Mouse (Mus musculus): Measurements from ENCODE around the gene Olfr286. TPM values are rescaled to one million over a fixed set of nuclear protein-coding genes. Genes with fewer than 3 reads are reported as not detected.

Olfr286 gene
- total RNA-seq (2014; fragmentation: Nextera tagmentation) (0.36 TPM in 1 of 2 replicates, not detected in the other), total RNA-seq (2017) (0.86 TPM in 1 of 2 replicates, not detected in the other)

DNA sequence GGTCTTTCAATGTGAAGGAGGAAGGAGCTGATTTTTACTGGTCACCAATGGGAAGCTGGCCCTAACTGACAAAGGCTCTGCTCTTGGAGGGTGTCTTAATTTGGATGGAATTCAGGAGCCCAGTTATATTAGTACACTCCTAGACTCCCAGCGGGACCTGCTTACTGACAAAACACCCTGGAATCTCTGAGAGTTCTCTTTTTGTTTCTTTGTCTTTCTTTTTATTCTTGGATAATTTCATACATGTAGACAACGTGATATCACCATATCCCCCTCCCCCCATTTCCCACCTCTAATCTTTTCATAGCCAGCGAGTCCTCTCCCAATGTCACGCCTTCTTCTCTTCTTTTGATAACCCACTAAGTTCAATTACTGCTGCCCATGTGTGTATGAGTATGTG is at the start of gene Olfr286:
Gene Olfr286, minus strand, starts transcription at position 101 of the 400 bp plus-strand sequence.
- no peak for ATAC-seq (replicated peaks; ENCODE audit: poor library complexity, severe bottlenecking)

DNA sequence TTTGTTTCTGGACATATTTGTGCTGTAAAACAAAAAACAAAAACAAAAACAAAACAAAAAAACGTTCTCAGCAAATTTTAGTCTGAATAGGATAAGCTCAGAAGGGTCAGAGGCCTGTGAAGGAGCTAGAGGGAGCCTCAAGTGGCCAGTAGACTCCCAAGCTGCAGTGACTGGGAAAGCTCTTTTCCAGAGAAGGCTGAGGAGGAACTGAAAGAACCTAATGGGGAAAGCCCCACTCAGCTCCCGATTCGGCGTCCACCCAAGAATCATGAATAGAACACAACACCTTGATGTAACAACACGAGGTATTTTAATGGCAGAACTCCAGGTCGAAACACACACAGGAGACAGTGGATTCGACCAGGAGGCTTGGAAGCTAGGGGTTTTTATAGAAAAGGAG is 23.5 kb upstream of the Olfr286 start:
- no peak for ATAC-seq (replicated peaks; ENCODE audit: poor library complexity, severe bottlenecking)

DNA sequence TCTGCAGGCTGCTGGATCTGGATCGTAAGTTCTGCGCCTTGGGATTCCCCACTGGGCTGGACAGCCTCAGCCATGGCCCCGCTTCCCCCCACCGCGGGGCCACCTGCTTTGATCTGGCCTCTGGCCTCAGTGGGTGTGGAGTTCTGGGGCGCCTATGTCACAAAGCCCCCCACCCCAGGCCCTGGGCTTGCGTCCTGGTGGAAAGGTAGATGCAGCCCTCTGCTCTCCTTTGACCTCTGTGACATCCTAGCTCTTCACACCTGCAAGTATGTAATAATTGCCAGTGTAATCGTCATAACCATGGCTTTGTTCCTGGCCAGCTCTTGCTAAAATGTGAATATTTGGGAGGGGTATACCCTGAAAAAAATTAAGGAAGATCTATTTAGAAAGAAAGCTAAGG is 22.9 kb upstream of the Olfr286 start, which contains the start of gene H1fnt:
Gene H1fnt, minus strand, starts transcription at position 101 of the 400 bp plus-strand sequence.
- no peak for ATAC-seq (replicated peaks; ENCODE audit: poor library complexity, severe bottlenecking)

DNA sequence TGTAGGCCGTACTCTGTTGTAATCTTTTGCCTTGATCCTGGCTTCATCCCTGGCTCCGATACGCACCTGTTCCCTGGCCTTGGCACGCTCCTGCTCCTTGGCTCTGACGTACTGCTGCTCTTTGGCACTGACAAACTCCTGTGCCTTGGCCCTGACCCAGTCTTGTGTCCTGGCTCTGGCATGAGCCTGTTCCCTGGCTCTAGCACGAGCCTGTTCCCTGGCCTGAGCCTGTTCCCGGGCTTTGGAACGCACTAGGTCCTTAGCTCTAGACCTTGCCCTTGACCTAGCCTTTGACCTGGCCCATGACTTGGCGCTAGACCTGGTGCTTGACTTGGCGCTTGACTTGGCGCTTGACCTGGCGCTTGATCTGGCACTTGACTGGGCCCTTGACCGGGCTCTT is 22.0 kb upstream of the Olfr286 start:
- no peak for ATAC-seq (replicated peaks; ENCODE audit: poor library complexity, severe bottlenecking)

DNA sequence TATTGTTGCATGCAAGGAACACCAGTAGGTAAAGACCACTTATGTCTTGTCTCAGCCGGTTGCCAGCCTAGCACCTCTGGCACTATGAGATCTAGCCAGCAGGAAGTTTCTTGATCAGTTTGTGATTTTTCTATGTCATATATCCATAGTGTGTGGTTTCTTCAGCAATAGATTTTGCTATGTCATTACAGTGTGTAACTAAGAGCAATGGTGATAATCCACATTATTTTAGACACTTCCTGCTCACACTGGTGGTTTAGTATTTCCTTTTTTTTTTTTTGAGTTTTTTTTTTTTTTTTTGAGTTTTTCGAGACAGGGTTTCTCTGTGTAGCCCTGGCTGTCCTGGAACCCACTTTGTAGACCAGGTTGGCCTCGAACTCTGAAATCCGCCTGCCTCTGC is 1.2 kb upstream of the Olfr286 start:
- ATAC-seq (replicated peaks; ENCODE audit: poor library complexity, severe bottlenecking): peak; percentile 37; the same call in 1 of the 2 replicates

DNA sequence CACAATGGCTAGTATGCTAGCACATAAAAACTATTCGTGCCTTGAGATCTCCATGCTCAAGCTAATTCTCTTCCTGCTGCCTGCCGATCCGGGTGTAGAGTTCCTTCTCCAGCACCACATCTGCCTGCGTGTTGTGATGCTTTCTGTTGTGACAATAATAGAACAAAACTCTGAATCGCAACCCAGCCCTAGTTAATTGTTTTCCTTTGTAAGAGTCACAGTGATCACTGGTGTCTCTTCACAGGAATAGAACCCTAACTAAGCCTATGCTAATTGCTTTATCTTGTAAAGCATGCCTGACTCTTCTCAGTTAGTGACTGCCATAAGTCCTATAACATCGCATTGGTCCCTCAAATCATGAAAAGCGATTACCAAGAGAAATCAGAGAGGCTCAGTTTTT is 8.2 kb downstream of the Olfr286 start:
- no peak for ATAC-seq (replicated peaks; ENCODE audit: poor library complexity, severe bottlenecking)

DNA sequence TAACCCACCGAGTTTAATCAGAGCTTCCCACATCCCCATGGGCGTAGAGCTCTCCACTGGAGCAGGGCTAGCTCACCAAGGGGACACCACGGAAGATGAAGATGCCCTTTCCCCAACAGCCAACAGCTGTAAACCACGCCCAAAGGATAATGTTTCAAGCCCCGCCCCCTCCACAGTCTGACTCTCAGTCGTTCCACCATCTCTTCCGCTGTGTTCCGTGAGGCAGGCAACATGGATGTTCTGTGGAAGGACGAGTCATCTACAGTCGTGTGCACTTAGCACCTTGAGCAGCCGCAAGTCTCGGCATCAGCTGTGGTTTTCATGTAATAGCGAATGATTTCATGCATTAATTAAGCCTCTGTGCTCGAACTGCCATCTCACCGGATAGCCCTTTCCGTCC is 8.6 kb downstream of the Olfr286 start:
- ATAC-seq (replicated peaks; ENCODE audit: poor library complexity, severe bottlenecking): no peak

DNA sequence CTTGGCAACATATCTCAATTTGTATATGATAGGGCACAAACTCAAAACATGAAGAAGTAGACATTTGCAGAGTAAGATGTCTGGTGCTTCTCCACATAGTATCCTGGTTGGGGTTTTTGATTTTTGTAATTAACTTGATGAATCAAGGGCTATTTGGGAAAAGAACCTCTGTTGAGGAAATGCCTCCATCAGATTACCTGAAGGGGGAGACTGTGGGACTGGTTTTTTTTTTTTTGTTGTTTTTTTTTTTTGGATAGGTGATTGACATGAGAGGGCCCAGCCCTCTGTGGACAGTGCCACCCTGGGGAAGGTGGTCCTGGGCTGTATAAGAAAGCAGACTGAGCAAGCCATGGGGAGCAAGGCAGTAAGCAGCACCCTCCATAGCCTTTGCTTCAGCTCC is 11.9 kb downstream of the Olfr286 start:
- ATAC-seq (replicated peaks; ENCODE audit: poor library complexity, severe bottlenecking): no peak

DNA sequence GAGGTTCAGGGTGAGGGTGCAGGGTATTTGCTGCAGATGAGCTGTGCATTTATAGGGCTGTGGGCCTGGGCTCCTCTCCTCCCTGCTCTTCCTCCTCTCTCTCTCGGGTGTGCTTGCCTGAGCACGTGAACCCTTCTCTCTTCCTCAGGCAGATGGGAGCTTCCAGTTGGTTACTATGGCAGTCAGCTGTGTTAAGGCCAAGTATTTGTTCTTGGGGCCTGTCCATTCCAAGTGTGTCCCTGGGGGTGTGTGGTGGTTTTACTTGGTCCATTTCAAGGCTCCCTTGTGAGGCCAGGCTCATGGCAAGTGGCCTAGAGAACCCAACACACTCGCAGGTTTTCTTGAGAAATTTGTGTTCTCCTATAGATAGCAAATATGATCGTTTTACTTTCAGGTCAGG is 13.4 kb downstream of the Olfr286 start, which contains the start of the genes Gm44579 and Olfr287:
Gene Gm44579, minus strand, starts transcription at position 101 of the 400 bp plus-strand sequence.
Gene Olfr287, minus strand, starts transcription at position 180 of the 400 bp plus-strand sequence.
- no peak for ATAC-seq (replicated peaks; ENCODE audit: poor library complexity, severe bottlenecking)

DNA sequence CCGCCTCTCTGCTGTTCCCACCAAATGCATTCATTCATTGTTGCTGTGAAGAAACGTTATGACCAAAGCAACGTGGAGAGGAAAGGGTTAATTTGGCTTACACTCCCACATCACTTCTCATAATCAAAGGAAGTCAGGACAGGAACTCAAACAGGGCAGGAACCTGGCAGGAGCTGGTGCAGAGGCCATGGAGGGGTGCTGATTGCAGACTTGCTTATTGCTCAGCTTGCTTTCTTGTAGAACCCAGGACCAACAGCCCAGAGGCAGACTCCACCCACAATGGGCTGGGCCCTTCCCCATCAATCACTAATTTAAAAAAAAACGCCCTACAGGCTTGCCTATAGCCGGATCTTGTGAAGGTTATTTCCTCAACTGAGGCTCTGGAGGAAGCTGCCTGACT is 20.1 kb downstream of the Olfr286 start:
- no peak for ATAC-seq (replicated peaks; ENCODE audit: poor library complexity, severe bottlenecking)

DNA sequence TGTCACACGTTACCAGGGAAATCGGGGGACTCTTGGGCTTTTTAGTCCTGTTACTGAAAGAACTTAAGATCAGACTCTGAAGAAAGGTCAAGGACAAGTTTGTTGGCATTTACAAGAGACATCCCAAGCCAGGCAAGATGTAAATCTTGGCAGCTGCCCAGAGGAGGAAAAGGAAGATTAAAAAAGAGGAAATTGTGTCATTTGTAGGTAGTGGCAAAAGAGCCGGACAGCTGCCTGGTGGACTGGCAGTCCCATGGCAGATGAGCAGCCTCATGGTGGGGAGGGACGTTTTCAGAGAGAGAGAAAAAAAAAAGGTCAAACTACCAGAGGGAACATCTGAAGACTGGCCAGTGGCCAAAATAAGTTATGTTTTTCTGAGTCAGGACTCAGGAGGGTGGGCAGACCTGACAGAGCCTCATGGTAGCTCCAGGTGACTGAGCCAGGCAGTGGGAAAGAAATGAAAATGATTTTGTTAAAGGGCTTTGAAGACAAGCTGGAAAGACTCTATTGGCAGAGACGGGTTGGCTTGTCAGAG is 20.8 kb downstream of the Olfr286 start:
- ATAC-seq (replicated peaks; ENCODE audit: poor library complexity, severe bottlenecking): peak; percentile 20; the same call in 1 of the 2 replicates

DNA sequence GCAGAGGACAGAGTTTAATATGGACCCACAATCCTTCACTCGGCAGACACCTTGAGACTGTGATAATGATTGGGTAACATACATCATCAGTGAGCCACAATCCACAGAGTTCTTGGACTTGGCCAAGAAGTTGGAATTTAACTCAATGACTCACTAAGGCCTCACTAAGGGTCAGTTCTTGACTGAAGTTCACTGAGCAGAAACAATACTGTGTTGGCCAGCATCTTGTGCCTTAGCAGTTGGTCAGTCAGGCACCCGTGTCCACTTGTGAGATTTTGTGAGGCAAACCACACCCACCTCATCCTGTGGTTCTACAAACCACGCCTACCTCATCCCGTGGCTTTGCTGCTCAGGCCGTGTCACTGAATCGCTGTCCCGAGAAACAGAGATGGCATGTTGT is 24.6 kb downstream of the Olfr286 start:
- no peak for ATAC-seq (replicated peaks; ENCODE audit: poor library complexity, severe bottlenecking)

DNA sequence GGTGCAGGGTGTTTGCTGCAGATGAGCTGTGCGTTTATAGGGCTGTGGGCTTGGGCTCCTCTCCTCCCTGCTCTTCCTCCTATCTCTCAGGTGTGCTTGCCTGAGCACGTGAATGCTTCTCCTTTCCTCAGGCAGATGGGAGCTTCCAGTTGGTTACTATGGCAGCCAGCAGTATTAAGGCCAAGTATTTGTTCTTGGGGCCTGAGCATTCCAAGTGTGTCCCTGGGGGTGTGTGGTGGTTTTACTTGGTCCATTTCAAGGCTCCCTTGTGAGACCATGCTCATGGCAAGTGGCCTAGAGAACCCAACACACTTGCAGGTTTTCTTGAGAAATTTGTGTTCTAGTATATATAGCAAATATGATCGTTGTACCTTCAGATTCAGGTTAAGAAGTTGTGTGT is 38.8 kb downstream of the Olfr286 start, which contains the start of gene Olfr288:
Gene Olfr288, minus strand, starts transcription at position 101 of the 400 bp plus-strand sequence.
- no peak for ATAC-seq (replicated peaks; ENCODE audit: poor library complexity, severe bottlenecking)

DNA sequence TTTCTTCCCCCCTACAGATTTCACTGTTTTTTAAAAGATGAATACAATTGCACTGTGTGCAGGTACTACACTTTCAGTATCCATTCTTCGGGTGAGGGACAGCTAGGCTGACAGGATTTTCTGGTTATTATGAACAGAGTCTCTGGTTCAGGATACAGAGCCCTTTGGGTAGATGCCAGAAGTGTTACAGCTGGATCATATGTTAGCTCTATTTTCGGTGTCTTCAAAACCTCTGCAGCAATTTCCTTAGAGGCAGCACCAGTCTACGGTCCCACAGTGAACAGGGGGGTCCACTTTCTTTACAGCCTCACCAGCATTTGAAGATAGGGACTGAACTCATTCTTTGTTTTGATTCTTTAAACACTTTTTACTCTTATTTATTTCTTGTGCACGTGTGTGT is 49.8 kb downstream of the Olfr286 start:
- ATAC-seq (replicated peaks; ENCODE audit: poor library complexity, severe bottlenecking): no peak

DNA sequence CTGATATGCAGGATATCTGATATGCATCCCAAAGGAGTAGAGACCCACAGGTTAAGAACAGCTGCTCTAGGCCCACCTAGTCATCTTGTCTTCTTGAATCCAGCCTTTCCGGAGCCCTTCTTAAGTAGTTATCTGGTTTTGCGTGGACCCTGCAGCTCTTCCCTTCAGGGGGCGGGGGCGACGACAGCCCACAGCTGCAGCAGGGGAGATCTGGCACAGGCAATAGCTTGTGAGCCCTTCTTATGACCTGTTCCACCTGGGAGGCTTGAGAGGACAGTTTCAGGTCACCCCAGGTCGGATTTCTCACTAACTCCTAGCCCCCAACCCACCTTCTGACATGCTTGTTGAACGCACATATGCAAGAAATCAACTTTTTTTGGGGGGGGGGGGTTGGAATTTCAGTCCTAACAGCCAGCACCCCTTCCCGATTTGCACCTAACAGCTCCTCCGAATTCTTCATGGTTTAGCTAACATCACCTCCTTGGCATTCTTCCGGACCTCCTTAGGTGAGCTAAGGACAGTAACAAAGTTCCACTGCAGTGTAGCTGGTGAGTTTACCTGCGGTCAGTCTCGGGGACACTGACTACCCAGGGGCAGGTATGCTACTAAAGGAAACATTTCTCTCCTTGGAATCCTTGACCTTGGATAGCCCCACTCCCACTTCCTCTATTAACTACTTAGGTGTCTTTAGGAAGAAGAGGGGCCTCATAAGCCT is 52.2 kb downstream of the Olfr286 start:
- ATAC-seq (replicated peaks; ENCODE audit: poor library complexity, severe bottlenecking): no peak

DNA sequence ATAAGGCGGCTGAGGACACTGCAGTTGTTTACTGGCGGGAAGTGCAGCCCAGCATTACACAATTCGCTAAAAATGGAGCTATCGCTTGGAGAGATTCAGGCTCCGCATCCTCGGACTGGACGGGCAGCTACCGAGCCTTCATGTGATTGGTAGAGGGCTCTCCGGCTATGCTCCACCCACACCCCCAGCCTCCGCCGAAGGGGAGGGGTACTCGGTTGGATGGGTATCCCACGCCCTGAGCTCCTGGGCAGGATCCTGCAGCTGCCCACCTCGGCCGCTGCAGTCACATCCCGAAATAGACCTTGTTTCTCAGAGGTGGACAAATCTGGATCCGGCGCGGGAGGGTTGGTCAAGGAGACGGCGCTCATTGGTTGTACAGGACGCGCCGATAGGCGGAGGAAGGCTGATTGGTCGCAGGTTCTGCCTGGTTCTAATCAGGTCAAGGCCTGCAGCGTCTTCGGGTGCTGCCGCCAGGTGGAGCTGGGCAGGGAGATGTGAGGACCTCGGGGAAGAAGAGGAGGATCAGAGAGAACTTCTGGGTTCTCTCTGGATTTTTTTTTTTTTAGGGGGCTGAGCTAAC is 53.0 kb downstream of the Olfr286 start:
- peak; percentile 97 for ATAC-seq (replicated peaks; ENCODE audit: poor library complexity, severe bottlenecking)

DNA sequence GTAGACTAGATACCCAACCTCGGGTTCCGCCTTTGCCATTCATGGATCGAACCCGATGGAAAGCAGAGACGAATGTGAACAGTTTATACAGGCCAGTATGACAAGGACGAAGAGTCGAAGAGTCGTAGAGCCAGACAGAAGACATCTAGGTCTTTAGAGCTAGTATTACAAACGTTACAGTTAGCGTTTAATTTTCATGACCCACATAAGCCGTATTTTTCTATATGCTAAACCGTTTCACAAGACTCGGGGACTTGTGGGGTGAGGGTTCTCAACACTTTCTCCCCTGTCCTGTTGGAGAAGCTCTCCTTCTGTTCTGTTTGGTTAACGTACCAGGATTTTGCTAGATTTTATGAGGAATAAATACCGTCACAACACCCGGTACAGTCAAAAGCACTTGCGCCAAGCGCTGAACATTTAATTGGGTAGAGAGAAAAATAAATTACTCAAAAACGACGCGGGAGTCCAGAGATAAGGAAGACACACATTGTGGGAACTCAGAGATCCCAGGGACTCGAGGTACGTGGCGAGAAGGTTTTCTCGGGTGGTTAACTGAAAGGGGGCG is 53.6 kb downstream of the Olfr286 start:
- ATAC-seq (replicated peaks; ENCODE audit: poor library complexity, severe bottlenecking): no peak

DNA sequence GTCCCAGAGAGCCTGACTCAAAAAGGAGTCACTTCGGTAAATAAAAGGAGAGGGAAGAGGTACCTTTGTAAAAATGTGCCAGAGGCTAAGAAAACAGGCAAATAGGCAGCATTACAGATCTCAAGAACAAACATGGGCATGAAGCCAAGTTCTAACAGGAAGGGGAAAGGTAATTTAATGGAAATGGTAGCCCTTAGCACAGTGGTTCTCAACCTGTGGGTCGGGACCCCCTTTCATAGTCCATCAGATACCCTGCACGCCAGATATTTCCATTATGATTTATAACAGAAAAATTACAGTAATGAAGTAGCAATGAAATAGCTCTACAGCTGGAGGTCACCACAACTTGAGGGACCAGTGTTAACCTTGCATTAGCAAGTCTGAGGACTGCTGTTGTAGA is 56.9 kb downstream of the Olfr286 start:
- no peak for ATAC-seq (replicated peaks; ENCODE audit: poor library complexity, severe bottlenecking)

Data from granulocyte monocyte progenitor cell, adult 5-6 weeks (primary cell).